Mouse (Mus musculus): ENCODE data around the gene Slc35d3.

Slc35d3 gene

DNA sequence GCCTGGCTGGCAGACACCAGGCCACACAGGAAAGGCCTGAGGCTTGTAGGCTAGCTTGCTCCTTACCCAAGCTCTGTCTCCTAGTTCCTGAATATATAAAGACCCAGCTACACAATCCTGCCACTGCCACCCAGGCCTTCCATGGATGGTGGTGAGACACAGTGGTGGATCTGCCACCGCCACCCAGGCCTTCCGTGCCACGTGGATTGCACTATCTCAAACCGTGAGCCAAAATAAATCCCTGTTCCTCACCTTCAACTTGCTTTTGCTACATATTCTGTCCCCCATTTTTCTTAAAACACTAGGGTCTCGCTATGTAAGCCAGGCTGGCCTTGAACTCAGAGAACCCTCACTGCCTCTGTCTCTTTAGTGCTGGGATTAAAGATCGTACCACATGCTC is 17.0 kb downstream of the Slc35d3 start:
- DNase-seq = no peak

DNA sequence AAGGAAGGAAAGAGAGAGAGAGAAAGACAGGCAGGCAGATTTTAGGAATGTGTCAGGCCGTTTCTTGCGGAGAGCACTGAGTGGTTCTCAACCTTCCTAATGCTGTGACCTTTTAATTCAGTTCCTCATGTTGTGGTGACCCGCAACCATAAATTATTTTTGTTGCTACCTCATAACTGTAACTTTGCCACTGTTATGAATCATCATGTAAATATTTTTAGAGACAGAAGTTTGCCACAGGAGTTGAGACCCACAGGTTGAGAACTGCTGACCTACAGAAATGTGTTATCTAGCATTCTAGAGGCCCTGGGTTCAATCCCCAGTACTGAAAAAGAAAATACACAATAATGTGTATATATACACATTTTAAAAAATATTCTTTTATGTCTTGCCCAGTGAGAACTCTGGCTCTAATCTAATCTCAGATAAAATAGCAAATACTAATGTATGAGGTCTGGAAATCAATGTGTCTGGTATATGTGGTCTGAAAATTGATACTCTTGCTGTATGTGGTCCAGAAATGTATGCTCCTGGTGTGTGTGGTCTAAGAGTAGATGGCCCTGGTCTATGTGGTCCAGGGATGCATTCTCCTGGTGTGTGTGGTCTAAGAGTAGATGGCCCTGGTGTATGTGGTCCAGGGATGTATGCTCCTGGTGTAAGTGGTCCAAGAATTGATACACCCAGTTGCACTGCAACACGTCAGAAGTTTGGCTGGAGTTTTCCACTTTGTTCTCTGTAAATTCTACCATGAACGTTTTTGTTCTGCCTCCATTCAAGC is 20.0 kb downstream of the Slc35d3 start:
- no peak for DNase-seq

DNA sequence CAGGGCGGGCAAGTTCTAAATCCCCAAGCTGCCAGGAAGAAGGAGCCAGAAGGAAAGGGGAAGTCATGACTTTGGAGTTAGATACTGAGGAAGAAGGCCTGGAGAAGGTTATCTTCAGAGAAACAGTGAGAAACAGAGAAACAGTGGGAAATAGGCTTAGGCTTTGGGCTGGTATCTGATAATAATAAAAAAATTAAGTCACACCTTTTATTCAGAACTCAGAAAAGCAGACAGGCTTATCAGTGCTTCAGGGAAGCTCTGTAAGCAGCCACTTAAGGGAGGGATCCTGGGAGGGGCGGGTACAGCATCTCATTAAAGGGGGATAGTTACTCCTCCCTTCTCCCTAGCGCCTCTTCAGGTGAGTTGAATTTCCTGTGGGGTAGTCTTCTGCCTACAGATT is 30.3 kb downstream of the Slc35d3 start:
- DNase-seq = no peak

DNA sequence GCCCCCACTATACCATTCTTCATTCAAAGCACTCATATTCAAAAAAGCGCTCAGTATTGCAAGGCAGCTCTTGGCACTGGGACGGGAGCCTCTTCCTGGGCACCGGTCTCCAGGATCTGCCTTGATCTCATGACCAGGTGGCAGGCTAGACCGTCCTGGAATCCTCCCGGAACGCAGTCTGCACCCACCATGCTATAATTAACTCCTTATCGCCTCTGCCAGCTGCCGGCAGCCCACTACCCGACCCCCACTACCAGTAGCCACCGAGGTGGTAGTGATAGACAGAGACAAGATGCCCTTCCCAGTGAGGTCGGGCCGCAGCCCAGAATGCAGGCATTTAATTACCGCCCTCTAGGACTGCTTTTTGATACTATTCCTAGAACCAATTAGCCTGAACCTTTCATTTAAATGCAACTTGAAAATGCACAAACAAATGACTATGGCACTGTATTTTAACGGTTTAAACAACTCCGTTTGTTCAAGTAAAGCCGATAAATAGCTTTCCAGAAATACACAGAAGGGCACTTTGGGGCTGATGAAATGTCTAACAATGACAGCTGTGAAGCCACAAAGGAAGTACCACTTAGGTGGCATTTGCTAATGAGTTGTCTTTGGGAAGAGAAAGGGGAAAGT is 32.4 kb downstream of the Slc35d3 start:
- DNase-seq = no peak

DNA sequence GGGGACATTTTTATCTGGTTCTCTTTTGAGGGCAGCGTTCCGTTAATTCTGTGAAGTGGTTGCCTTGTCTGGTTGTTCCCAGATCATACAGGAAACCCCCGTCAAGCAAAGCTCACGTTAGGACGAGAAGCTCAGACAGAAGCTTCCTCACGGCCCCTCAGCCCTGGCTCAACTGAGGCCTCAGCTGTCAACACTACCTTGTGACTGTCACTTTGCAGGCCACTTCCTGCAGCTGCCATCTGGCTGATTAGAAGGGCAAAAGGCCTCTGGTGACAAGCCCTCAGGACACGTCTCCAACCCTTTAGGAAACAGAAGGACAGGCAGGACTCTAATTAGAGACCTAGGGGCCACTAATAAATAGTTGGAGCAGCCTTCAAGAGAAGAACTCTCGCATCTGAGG is 35.9 kb downstream of the Slc35d3 start:
- peak; percentile 5 for DNase-seq

DNA sequence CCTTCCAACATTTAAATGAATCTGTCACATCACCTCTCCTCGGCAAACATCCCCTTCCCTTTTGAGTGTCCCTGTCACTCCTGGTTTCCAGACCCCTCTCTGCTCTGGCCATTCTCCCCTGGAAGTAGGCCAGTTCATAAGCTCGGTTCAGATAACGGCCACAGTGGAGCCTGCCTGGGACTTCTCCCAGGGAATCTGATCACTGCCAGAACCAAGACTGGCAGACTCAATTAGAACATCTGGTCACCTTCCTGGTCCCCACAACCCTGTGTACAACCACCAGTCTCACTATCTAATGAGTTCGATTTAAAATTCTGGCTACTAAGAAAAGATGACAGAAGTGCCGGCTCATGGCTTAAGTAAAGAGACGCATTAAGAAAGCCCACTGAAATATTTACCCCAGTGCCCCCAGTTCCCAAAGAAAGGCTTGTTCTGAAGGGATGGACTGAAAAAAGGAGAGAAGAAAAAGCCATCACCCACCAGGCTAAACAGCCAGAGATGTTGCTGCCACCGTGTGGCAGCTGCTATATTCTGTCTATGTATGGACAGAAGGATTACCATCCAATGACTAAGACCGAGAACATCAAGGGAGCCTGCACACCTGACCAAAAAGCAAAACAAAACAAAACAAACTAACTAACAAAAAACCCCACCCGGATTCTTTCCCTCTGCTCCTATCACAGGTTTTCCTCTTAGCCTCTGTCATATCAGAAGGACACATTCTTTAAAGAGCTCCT is 39.7 kb downstream of the Slc35d3 start:
- no peak for DNase-seq

DNA sequence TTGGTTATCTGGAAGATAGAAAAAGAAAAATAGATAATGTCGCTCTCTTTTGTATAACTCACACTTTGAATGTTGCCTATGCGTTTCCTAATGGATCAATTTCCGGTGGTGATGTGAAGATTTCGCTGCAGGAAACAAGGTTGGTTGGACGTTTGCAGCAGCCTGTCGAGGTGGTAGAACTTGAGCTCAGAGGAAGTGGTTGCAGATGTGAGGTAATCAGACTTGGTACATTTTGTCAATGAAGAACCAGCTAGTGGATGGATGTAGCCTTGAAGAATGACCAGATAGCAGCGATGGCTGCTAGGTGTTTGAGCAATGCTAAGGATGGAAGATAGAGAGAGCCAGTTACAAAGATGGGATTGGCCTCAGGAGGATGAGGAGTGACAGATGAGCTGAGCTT is 46.5 kb downstream of the Slc35d3 start:
- DNase-seq = no peak

DNA sequence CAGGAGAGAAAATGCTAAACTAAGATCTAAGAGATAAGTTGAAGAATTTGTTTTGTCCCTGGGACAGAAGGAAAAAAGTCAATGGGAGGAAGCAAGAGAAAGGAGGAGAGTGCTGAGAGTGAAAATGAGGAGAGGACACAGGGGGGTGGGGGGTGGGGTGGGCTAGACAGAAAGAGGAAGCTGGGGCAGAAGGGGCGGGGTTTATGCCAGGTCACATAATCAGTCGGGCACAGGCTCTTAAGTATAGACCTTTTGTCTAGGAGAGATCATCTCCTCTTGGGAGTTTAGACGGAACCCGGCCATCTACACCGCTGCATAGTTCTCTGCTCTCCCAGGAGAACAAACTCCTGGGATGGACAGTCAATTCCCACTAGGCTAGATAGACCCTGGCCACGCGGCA is 48.3 kb downstream of the Slc35d3 start:
- no peak for DNase-seq
